ENCODE assay signal across 1 mouse cellular context in genomic region chr11:78869205-78869604, GRCm38 (mm10).
TF ChIP-seq lines count a peak whose summit lies in the region.

No protein-coding gene starts in this region.

TF ChIP-seq in MEL, 35 proteins besides CTCF, POLR2A, EP300 and RAD21:
- 0 out of 2 replicates have a peak, but pooled peaks have one; percentile 27 for TF ChIP-seq MYC (IDR thresholded peaks at IDR 0.05; ENCODE audit: low read depth, low read length)
- peak; percentile 25 for TF ChIP-seq SMC3 (IDR thresholded peaks at IDR 0.05; ENCODE audit: low read depth, low read length)
TF ChIP-seq in MEL: peak in this region for 2; not testable (repeated sequence) for 33.
